Mouse (Mus musculus): Measurements from ENCODE around the gene Duxf3. TPM values are rescaled to one million over a fixed set of nuclear protein-coding genes. Genes with fewer than 3 reads are reported as not detected.
"Not testable (repeated sequence)": the region's sequence is repeated elsewhere in the genome, so short reads cannot be mapped to it uniquely, and the experiment has no call there.

The Duxf3 gene
- total and polyA plus RNA-seq, 3 experiments = not detected

GRCm38 (mm10) chr10:58223972-58224805, 8.3 kb downstream of the Duxf3 start:
- H3K79me2 ChIP-seq (ENCODE audit: control insufficient read depth, insufficient read depth, low read length, poor library complexity); H3K27me3 ChIP-seq (ENCODE audit: control insufficient read depth in 1 of 2, insufficient read depth in 2 of 2, low read length in 2 of 2); H3K4me3 ChIP-seq (ENCODE audit: control insufficient read depth in 1 of 2, insufficient read depth in 1 of 2, low read depth in 2 of 2, low read length in 2 of 2); H3K4me1 ChIP-seq (ENCODE audit: control insufficient read depth in 1 of 2, insufficient read depth in 2 of 2, low read length in 2 of 2); H3K36me3 ChIP-seq (ENCODE audit: control insufficient read depth in 1 of 2, insufficient read depth in 2 of 2, low read length in 2 of 2); H3K27ac ChIP-seq (ENCODE audit: control insufficient read depth, low read depth, low read length); H3K9ac ChIP-seq (ENCODE audit: control insufficient read depth, low read depth, low read length, poor library complexity, severe bottlenecking); H3K9me3 ChIP-seq (replicated peaks; ENCODE audit: insufficient read depth, low read length): not testable (repeated sequence)
- DNase-seq (ENCODE audit: low read depth, low spot score) = peak; percentile 16
- TF ChIP-seq POLR2A (IDR thresholded peaks at IDR 0.05; ENCODE audit: control insufficient read depth in 1 of 2, insufficient read depth in 1 of 2, low read depth in 1 of 2, low read length in 2 of 2, poor library complexity in 1 of 2) = 0 out of 4 replicates have a peak, but pooled peaks of 1 of the 2 experiments have one; percentile 35

- H3K27me3 ChIP-seq (ENCODE audit: control insufficient read depth in 1 of 2, insufficient read depth in 2 of 2, low read length in 2 of 2) = not testable (repeated sequence)
Measured at GRCm38 (mm10) chr10:58223161-58223560, 9.3 kb downstream of the Duxf3 start.

GRCm38 (mm10) chr10:58221571-58221970, 10.9 kb downstream of the Duxf3 start:
- not testable (repeated sequence) for H3K4me1 ChIP-seq (ENCODE audit: control insufficient read depth in 1 of 2, insufficient read depth in 2 of 2, low read length in 2 of 2); DNase-seq (ENCODE audit: low read depth, low spot score); H3K9ac ChIP-seq (ENCODE audit: control insufficient read depth, low read depth, low read length, poor library complexity, severe bottlenecking); H3K27me3 ChIP-seq (ENCODE audit: control insufficient read depth in 1 of 2, insufficient read depth in 2 of 2, low read length in 2 of 2); H3K79me2 ChIP-seq (ENCODE audit: control insufficient read depth, insufficient read depth, low read length, poor library complexity); H3K27ac ChIP-seq (ENCODE audit: control insufficient read depth, low read depth, low read length); H3K9me3 ChIP-seq (replicated peaks; ENCODE audit: insufficient read depth, low read length); H3K36me3 ChIP-seq (ENCODE audit: control insufficient read depth in 1 of 2, insufficient read depth in 2 of 2, low read length in 2 of 2); H3K4me3 ChIP-seq (ENCODE audit: control insufficient read depth in 1 of 2, insufficient read depth in 1 of 2, low read depth in 2 of 2, low read length in 2 of 2)

More at GRCm38 (mm10) chr10:58223161-58223560, 9.3 kb downstream of the Duxf3 start:
- not testable (repeated sequence) for H3K27ac ChIP-seq (ENCODE audit: control insufficient read depth, low read depth, low read length); H3K9ac ChIP-seq (ENCODE audit: control insufficient read depth, low read depth, low read length, poor library complexity, severe bottlenecking); H3K4me1 ChIP-seq (ENCODE audit: control insufficient read depth in 1 of 2, insufficient read depth in 2 of 2, low read length in 2 of 2); H3K4me3 ChIP-seq (ENCODE audit: control insufficient read depth in 1 of 2, insufficient read depth in 1 of 2, low read depth in 2 of 2, low read length in 2 of 2); H3K79me2 ChIP-seq (ENCODE audit: control insufficient read depth, insufficient read depth, low read length, poor library complexity); H3K9me3 ChIP-seq (replicated peaks; ENCODE audit: insufficient read depth, low read length); H3K36me3 ChIP-seq (ENCODE audit: control insufficient read depth in 1 of 2, insufficient read depth in 2 of 2, low read length in 2 of 2); DNase-seq (ENCODE audit: low read depth, low spot score)

GRCm38 (mm10) chr10:58220726-58221125, 11.7 kb downstream of the Duxf3 start:
- TF ChIP-seq KAT2A (conservative IDR thresholded peaks at IDR 0.05; ENCODE audit: low read depth, low read length) (no peak), E2F4 (IDR thresholded peaks at IDR 0.05; ENCODE audit: borderline replicate concordance, low read depth, low read length) (no peak), ETS1 (IDR thresholded peaks at IDR 0.05; ENCODE audit: low read depth, low read length) (no peak), POLR2AphosphoS5 (IDR thresholded peaks at IDR 0.05; ENCODE audit: borderline replicate concordance, low read depth, low read length) (no peak; the same call in 1 of the 2 replicates), UBTF (IDR thresholded peaks at IDR 0.05; ENCODE audit: borderline replicate concordance, insufficient read depth, low read depth, low read length) (no peak), USF2 (IDR thresholded peaks at IDR 0.05; ENCODE audit: borderline replicate concordance in 1 of 2, insufficient read depth in 1 of 2, low read depth in 1 of 2, low read length in 2 of 2) (no peak), ELF1 (IDR thresholded peaks at IDR 0.05; ENCODE audit: low read depth, low read length) (no peak), GATA1 (IDR thresholded peaks at IDR 0.05; ENCODE audit: low read depth, low read length) (no peak)
- H3K9ac ChIP-seq (ENCODE audit: control insufficient read depth, low read depth, low read length, poor library complexity, severe bottlenecking) = no peak overlapping the region
- no peaks in the 10 kb centered on the region for H3K36me3 ChIP-seq (ENCODE audit: control insufficient read depth in 1 of 2, insufficient read depth in 2 of 2, low read length in 2 of 2)
- no peak for DNase-seq (ENCODE audit: low read depth, low spot score)
- no peak overlapping the region for H3K4me3 ChIP-seq (ENCODE audit: control insufficient read depth in 1 of 2, insufficient read depth in 1 of 2, low read depth in 2 of 2, low read length in 2 of 2)
- no peaks in the 10 kb centered on the region for H3K27me3 ChIP-seq (ENCODE audit: control insufficient read depth in 1 of 2, insufficient read depth in 2 of 2, low read length in 2 of 2)
- H3K27ac ChIP-seq (ENCODE audit: control insufficient read depth, low read depth, low read length) = no peak overlapping the region
- no peaks in the 10 kb centered on the region for H3K9me3 ChIP-seq (replicated peaks; ENCODE audit: insufficient read depth, low read length)
- H3K4me1 ChIP-seq (ENCODE audit: control insufficient read depth in 1 of 2, insufficient read depth in 2 of 2, low read length in 2 of 2) = no peaks in the 10 kb centered on the region
- no peaks in the 10 kb centered on the region for H3K79me2 ChIP-seq (ENCODE audit: control insufficient read depth, insufficient read depth, low read length, poor library complexity)
